Mouse (Mus musculus) CD4-positive, CD25-positive, alpha-beta regulatory T cell, adult 9 weeks (primary cell): ENCODE measurements around the gene Itgae. TPM values are rescaled to one million over a fixed set of nuclear protein-coding genes. Genes with fewer than 3 reads are reported as not detected.

ENCODE experiments used
- polyA plus RNA-seq: library from polyadenylated mRNA; unstranded; fragments of 100-300 nt; shearing (Covaris generic); gene quantifications from one replicate; pipeline ENCODE4 v1.2.1, GENCODE M21; 2017

The Itgae gene
- polyA plus RNA-seq = 46.7 TPM

GRCm38 (mm10) chr11:73090283-73090682 lies at the start of gene Itgae:
Gene Itgae (plus strand): TSS chr11:73090583.

GRCm38 (mm10) chr11:73047542-73047996 lies 42.8 kb upstream of the Itgae start, which contains the start of gene Ncbp3:
Gene Ncbp3 (plus strand): TSS chr11:73047783.

GRCm38 (mm10) chr11:73137591-73138501 lies 47.5 kb downstream of the Itgae start, which contains the start of gene Haspin:
Gene Haspin (minus strand): TSS chr11:73138294.

GRCm38 (mm10) chr11:73159957-73160810 lies 69.8 kb downstream of the Itgae start, which contains the start of gene P2rx5:
Gene P2rx5 (plus strand): TSS chr11:73160421.

GRCm38 (mm10) chr11:73176608-73177508 lies 86.5 kb downstream of the Itgae start, which contains the start of the genes Emc6 and Tax1bp3:
Gene Emc6 (minus strand): TSS chr11:73177037.
Gene Tax1bp3 (plus strand): TSS chr11:73177083.

Other genes with a start within 250 kb of the Itgae start
- gene Atp2a3, start 129.4 kb upstream of the Itgae start, polyA plus RNA-seq = 182 TPM
- not detected for gene P2rx1, start 91.5 kb upstream of the Itgae start, polyA plus RNA-seq
- 9.6 TPM for gene Camkk1, start 71.6 kb upstream of the Itgae start, polyA plus RNA-seq
- gene Ncbp3, start 42.8 kb upstream of the Itgae start, polyA plus RNA-seq = 12.7 TPM
- 5.8 TPM for gene Haspin, start 47.7 kb downstream of the Itgae start, polyA plus RNA-seq
- not detected for gene P2rx5, start 69.8 kb downstream of the Itgae start, polyA plus RNA-seq
- gene Emc6, start 86.5 kb downstream of the Itgae start, polyA plus RNA-seq = 38.2 TPM
- gene Tax1bp3, start 86.5 kb downstream of the Itgae start, polyA plus RNA-seq = 33.1 TPM
- gene Ctns, start 108.5 kb downstream of the Itgae start, polyA plus RNA-seq = 17.8 TPM
- 11.7 TPM for gene Shpk, start 108.9 kb downstream of the Itgae start, polyA plus RNA-seq
- gene Trpv1, start 143.7 kb downstream of the Itgae start, polyA plus RNA-seq = not detected
- gene Trpv3, start 176.8 kb downstream of the Itgae start, polyA plus RNA-seq = not detected
- not detected for gene Aspa, start 239.0 kb downstream of the Itgae start, polyA plus RNA-seq
- not detected for gene Gm49340, start 239.2 kb downstream of the Itgae start, polyA plus RNA-seq
- gene Spata22, start 239.2 kb downstream of the Itgae start, polyA plus RNA-seq = not detected